Mouse (Mus musculus) hindbrain, embryonic 10.5 days (tissue): Measurements from ENCODE around the gene Cant1. TPM values are rescaled to one million over a fixed set of nuclear protein-coding genes. Genes with fewer than 3 reads are reported as not detected.

Source experiments
- DNase-seq: peaks from one replicate; pipeline ENCODE4 v3.0.0-alpha.2; 2017; ENCODE audit warnings: low spot score
- H3K27ac ChIP-seq: fragments of 300-500 bp; sonication (generic); 2 replicates; pipeline ENCODE4 v1.5.1; 2016; ENCODE audit warnings: mild to moderate bottlenecking, moderate library complexity
- H3K27me3 ChIP-seq: fragments of 300-500 bp; sonication (generic); 2 replicates; pipeline ENCODE4 v1.6.1; 2016; ENCODE audit warnings: mild to moderate bottlenecking; ENCODE audit not compliant: poor library complexity, insufficient read depth, severe bottlenecking
- H3K36me3 ChIP-seq: fragments of 300-500 bp; sonication (generic); 2 replicates; pipeline ENCODE4 v1.6.1; 2016; ENCODE audit warnings: mild to moderate bottlenecking, moderate library complexity
- H3K4me1 ChIP-seq: fragments of 300-500 bp; sonication (generic); replicated peaks from 2 replicates; pipeline ENCODE4 v1.6.1; 2016; ENCODE audit warnings: mild to moderate bottlenecking
- H3K4me3 ChIP-seq: fragments of 300-500 bp; sonication (generic); 2 replicates; pipeline ENCODE4 v1.5.1; 2016; ENCODE audit warnings: mild to moderate bottlenecking, moderate library complexity
- H3K9me3 ChIP-seq: fragments of 300-500 bp; sonication (generic); 2 replicates; pipeline ENCODE4 v1.6.1; 2016; ENCODE audit warnings: mild to moderate bottlenecking, moderate library complexity
- WGBS: fragments of 180-500 bp; shearing (Covaris S2); methylation state at CpG from one replicate; pipeline ENCODE4 v1.1.7; 2016; 5-methylcytosine and 5-hydroxymethylcytosine counted together
- polyA plus RNA-seq: library from polyadenylated mRNA; unstranded; fragments of >200 nt; fragmentation: Nextera tagmentation; extraction: Ambion mirVana; gene quantifications from 2 replicates; pipeline ENCODE4 v1.2.1, GENCODE M21; 2016

Gene Cant1
- polyA plus RNA-seq, 1 experiment from 2014 or later = 31.1 TPM

GRCm38 (mm10) chr11:118372641-118373040 lies 46.2 kb downstream of the Cant1 start:
- H3K4me3 ChIP-seq = no peak overlapping the region
- H3K4me1 ChIP-seq = peaks cover 13% of the 10 kb centered on the region; the same call in 1 of the 2 replicates
- no peak for DNase-seq
- H3K36me3 ChIP-seq = no peaks in the 10 kb centered on the region
- 60% methylated on average over 7 of the region's 7 CpGs for WGBS
- no peaks in the 10 kb centered on the region for H3K27me3 ChIP-seq
- H3K9me3 ChIP-seq = no peaks in the 10 kb centered on the region
- H3K27ac ChIP-seq = 0 out of 2 replicates have a peak overlapping the region, but pooled peaks have one; percentile 24

GRCm38 (mm10) chr11:118371876-118372275 lies 47.0 kb downstream of the Cant1 start:
- no peaks in the 10 kb centered on the region for H3K27me3 ChIP-seq
- no peaks in the 10 kb centered on the region for H3K9me3 ChIP-seq
- 87% methylated on average over 7 of the region's 7 CpGs for WGBS
- H3K27ac ChIP-seq = no peak overlapping the region
- no peak for DNase-seq
- H3K4me1 ChIP-seq = peaks cover 13% of the 10 kb centered on the region; the same call in 1 of the 2 replicates
- no peaks in the 10 kb centered on the region for H3K36me3 ChIP-seq
- no peak overlapping the region for H3K4me3 ChIP-seq

GRCm38 (mm10) chr11:118369657-118370056 lies 49.2 kb downstream of the Cant1 start:
- no peaks in the 10 kb centered on the region for H3K36me3 ChIP-seq
- H3K4me3 ChIP-seq = no peak overlapping the region
- DNase-seq = no peak
- H3K27me3 ChIP-seq = no peaks in the 10 kb centered on the region
- no peaks in the 10 kb centered on the region for H3K9me3 ChIP-seq
- WGBS = 80% methylated on average over 8 of the region's 8 CpGs
- peaks cover 22% of the 10 kb centered on the region for H3K4me1 ChIP-seq
- no peak overlapping the region for H3K27ac ChIP-seq

GRCm38 (mm10) chr11:118369251-118369650 lies 49.6 kb downstream of the Cant1 start:
- DNase-seq = no peak
- no peak overlapping the region for H3K27ac ChIP-seq
- peaks cover under 1% of the 10 kb centered on the region; the same call in 1 of the 2 replicates for H3K27me3 ChIP-seq
- H3K9me3 ChIP-seq = no peaks in the 10 kb centered on the region
- peaks cover 18% of the 10 kb centered on the region for H3K4me1 ChIP-seq
- H3K4me3 ChIP-seq = no peak overlapping the region
- 87% methylated on average over 5 of the region's 5 CpGs for WGBS
- no peaks in the 10 kb centered on the region for H3K36me3 ChIP-seq

GRCm38 (mm10) chr11:118368330-118368729 lies 50.6 kb downstream of the Cant1 start:
- DNase-seq = no peak
- Histone ChIP-seq H3K27me3 (peaks cover 4% of the 10 kb centered on the region; the same call in 1 of the 2 replicates), H3K9me3 (no peaks in the 10 kb centered on the region), H3K36me3 (no peaks in the 10 kb centered on the region), H3K4me3 (no peak overlapping the region), H3K27ac (no peak overlapping the region), H3K4me1 (peaks cover 25% of the 10 kb centered on the region)
- 66% methylated on average over 3 of the region's 3 CpGs for WGBS

- Histone ChIP-seq H3K4me3 (no peak overlapping the region), H3K9me3 (no peaks in the 10 kb centered on the region), H3K27ac (0 out of 2 replicates have a peak overlapping the region, but pooled peaks have one; percentile 6), H3K27me3 (peaks cover 9% of the 10 kb centered on the region; the same call in 1 of the 2 replicates), H3K36me3 (no peaks in the 10 kb centered on the region), H3K4me1 (peaks cover 42% of the 10 kb centered on the region)
- DNase-seq = no peak
- WGBS = 79% methylated on average over 8 of the region's 8 CpGs
Observed at GRCm38 (mm10) chr11:118366559-118366958, 52.3 kb downstream of the Cant1 start.

GRCm38 (mm10) chr11:118366108-118366507 lies 52.8 kb downstream of the Cant1 start:
- no peak for DNase-seq
- H3K27me3 ChIP-seq = peaks cover 9% of the 10 kb centered on the region; the same call in 1 of the 2 replicates
- H3K36me3 ChIP-seq = no peaks in the 10 kb centered on the region
- H3K4me1 ChIP-seq = peaks cover 42% of the 10 kb centered on the region
- no peaks in the 10 kb centered on the region for H3K9me3 ChIP-seq
- WGBS = 63% methylated on average over 3 of the region's 3 CpGs
- H3K27ac ChIP-seq = peak overlapping the region; percentile 23; the same call in 1 of the 2 replicates
- no peak overlapping the region for H3K4me3 ChIP-seq

GRCm38 (mm10) chr11:118365171-118365570 lies 53.7 kb downstream of the Cant1 start:
- peak; percentile 56 for DNase-seq
- peaks cover 9% of the 10 kb centered on the region; the same call in 1 of the 2 replicates for H3K27me3 ChIP-seq
- H3K4me3 ChIP-seq = no peak overlapping the region
- peak overlapping the region; percentile 59 for H3K27ac ChIP-seq
- WGBS = 67% methylated on average over 7 of the region's 7 CpGs
- peaks cover 45% of the 10 kb centered on the region for H3K4me1 ChIP-seq
- H3K9me3 ChIP-seq = no peaks in the 10 kb centered on the region
- no peaks in the 10 kb centered on the region for H3K36me3 ChIP-seq

- Histone ChIP-seq H3K9me3 (no peaks in the 10 kb centered on the region), H3K4me3 (no peak overlapping the region), H3K27me3 (peaks cover 9% of the 10 kb centered on the region; the same call in 1 of the 2 replicates), H3K36me3 (no peaks in the 10 kb centered on the region), H3K4me1 (peaks cover 48% of the 10 kb centered on the region), H3K27ac (peak overlapping the region; percentile 76)
- no peak for DNase-seq
- 87% methylated on average over 4 of the region's 4 CpGs for WGBS
Observed at GRCm38 (mm10) chr11:118364021-118364420, 54.9 kb downstream of the Cant1 start.

- WGBS = 8% methylated on average over 8 of the region's 8 CpGs
- H3K27ac ChIP-seq = peak overlapping the region; percentile 76
- H3K4me1 ChIP-seq = peaks cover 48% of the 10 kb centered on the region
- no peaks in the 10 kb centered on the region for H3K36me3 ChIP-seq
- no peak overlapping the region for H3K4me3 ChIP-seq
- H3K9me3 ChIP-seq = no peaks in the 10 kb centered on the region
- DNase-seq = peak; percentile 59
- H3K27me3 ChIP-seq = peaks cover 9% of the 10 kb centered on the region; the same call in 1 of the 2 replicates
Observed at GRCm38 (mm10) chr11:118362971-118363518, 55.8 kb downstream of the Cant1 start.

GRCm38 (mm10) chr11:118362501-118362900 lies 56.4 kb downstream of the Cant1 start:
- 61% methylated on average over 1 of the region's 1 CpGs for WGBS

GRCm38 (mm10) chr11:118360907-118361341 lies 58.0 kb downstream of the Cant1 start:
- DNase-seq = no peak
- peaks cover 45% of the 10 kb centered on the region for H3K4me1 ChIP-seq
- no peaks in the 10 kb centered on the region for H3K36me3 ChIP-seq
- no peak overlapping the region for H3K27ac ChIP-seq
- no peaks in the 10 kb centered on the region for H3K9me3 ChIP-seq
- peaks cover 9% of the 10 kb centered on the region; the same call in 1 of the 2 replicates for H3K27me3 ChIP-seq
- no peak overlapping the region for H3K4me3 ChIP-seq
- 71% methylated on average over 10 of the region's 10 CpGs for WGBS

More at GRCm38 (mm10) chr11:118362501-118362900, 56.4 kb downstream of the Cant1 start:
- Histone ChIP-seq H3K4me3 (no peak overlapping the region), H3K36me3 (no peaks in the 10 kb centered on the region), H3K4me1 (peaks cover 48% of the 10 kb centered on the region), H3K9me3 (no peaks in the 10 kb centered on the region), H3K27ac (peak overlapping the region; percentile 76), H3K27me3 (peaks cover 9% of the 10 kb centered on the region; the same call in 1 of the 2 replicates)
- no peak for DNase-seq

- no peak for DNase-seq
- WGBS = 86% methylated on average over 7 of the region's 7 CpGs
Observed at GRCm38 (mm10) chr11:118360491-118360890, 58.4 kb downstream of the Cant1 start.

More at GRCm38 (mm10) chr11:118360491-118360890, 58.4 kb downstream of the Cant1 start:
- Histone ChIP-seq H3K27me3 (peaks cover 9% of the 10 kb centered on the region; the same call in 1 of the 2 replicates), H3K9me3 (no peaks in the 10 kb centered on the region), H3K27ac (0 out of 2 replicates have a peak overlapping the region, but pooled peaks have one; percentile 29), H3K36me3 (no peaks in the 10 kb centered on the region), H3K4me3 (no peak overlapping the region), H3K4me1 (peaks cover 45% of the 10 kb centered on the region)
